Mouse (Mus musculus) liver, adult (tissue): ENCODE data around the gene Capn5.
A peak's percentile ranks its signal among the peaks of the same experiment; 100 is the strongest.

ENCODE experiments used
- GATA4 ChIP-seq: IDR thresholded peaks from 2 replicates; pipeline ENCODE4 v1.6.1; 2014; ENCODE audit warnings: mild to moderate bottlenecking, low read length; ENCODE audit not compliant: insufficient replicate concordance

Capn5 gene

DNA sequence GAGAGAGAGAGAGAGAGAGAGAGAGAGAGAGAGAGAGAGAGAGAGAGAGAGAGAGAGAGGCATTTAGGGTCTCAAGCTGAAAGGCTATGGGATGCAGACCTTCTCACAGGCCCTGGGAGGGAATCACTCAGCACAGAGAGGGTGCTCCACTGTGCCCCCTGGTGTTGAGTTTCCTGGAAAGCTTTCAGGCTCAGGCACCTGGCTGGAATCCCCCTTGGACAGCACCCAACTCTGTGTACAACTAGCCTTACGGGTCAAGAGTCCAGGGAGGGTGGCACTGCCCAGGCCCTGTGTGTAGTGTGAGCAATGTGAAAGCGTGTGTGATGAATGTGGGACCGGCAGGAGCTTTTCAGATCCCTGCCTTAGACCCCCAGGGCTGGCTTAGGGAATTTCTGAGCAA lies 36.9 kb downstream of the Capn5 start:
- TF ChIP-seq GATA4: no peak

DNA sequence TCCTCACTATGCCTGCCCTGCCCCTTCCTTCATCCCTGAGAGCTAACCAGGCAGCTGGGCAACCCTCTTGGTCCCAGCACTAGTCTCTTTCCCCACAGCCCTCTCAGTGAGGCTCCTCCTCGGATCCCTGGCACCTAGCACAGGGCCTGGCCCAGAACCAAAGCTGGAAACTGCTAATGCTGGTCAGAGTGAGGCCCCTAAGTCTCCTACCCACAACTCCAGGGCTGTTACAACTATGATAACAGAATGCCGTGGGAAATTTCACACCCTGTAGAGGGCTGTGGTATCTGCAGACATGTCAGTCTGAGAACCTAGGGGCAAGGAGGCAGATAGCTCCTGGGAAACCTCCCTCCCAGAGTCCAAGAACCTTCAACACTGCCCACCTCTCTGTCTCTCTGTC lies 37.5 kb downstream of the Capn5 start:
- TF ChIP-seq GATA4: no peak

DNA sequence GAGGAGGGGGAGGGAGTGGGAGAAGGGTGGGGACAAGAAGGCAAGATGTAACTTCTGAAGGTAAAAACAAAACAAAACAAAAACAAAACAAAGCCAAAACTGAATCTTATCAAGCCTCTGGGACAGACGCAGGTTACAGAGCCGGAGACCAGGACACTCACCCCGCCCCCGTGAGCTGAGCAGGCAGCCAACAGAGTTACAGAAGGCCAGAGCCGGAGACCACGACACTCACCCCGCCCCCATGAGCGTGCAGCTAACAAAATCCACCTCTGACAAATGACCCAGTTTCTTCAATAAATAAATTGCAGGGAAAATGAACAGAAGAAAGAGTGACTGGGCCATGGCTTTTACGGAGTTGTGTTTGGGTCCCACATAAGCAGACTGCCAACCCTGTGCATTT lies 38.9 kb downstream of the Capn5 start:
- TF ChIP-seq GATA4: no peak

DNA sequence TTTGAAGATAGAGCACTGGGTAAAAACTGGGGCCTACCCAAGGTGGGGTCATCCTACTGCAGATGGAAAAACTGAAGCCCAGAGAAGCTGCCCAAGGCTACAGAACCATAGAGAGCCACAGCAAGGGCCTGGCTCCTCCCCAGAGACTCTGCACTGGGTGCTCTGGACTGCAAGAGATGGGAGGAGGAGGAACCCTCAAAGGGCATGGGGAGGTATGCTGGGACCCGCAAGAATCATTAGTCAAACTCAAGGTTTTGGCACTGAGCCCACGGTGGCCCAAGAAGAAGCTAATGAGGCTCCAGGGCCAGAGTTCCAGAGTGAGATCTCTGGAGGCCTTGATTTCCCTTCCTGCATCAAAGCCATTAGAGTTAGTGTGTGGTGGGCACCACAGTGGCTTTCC lies 40.1 kb downstream of the Capn5 start:
- TF ChIP-seq GATA4: no peak

DNA sequence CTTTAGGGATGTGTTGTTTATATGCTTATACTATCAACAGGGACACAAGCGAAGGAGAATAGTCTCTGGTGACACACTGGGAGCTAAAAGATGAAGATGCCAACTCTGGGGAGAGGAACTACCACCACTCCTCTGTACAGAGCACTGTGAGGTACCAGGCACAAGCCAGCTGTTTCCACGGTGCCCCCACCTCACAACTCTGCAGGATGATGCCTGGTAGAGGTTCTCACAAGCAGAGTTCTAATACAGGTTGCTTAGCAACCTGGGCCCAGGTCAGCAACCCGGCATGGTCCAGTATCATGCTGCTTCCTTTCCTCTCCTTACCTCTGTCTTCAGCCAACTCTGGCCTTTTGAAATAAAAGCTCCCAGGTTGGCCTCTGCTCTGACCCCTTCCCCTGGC lies 40.5 kb downstream of the Capn5 start:
- no peak for TF ChIP-seq GATA4

DNA sequence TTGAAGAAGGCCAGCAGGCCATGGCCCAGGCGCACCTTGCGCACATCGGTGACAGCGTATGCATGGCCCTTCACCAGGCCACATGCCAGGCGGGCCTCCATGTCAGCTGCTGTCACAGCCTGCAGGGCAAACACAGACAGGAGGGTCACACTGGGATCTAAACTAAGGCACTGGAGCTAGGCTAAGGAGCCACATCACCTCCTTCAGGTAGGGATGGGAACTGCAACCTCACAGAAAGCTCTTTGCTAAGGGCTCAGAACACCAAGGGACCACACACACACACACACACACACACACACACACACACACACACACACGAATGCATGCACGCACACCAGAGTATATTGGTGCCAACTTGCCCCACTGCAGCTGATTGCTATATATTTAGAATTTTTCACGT lies 46.3 kb downstream of the Capn5 start:
- TF ChIP-seq GATA4: no peak

DNA sequence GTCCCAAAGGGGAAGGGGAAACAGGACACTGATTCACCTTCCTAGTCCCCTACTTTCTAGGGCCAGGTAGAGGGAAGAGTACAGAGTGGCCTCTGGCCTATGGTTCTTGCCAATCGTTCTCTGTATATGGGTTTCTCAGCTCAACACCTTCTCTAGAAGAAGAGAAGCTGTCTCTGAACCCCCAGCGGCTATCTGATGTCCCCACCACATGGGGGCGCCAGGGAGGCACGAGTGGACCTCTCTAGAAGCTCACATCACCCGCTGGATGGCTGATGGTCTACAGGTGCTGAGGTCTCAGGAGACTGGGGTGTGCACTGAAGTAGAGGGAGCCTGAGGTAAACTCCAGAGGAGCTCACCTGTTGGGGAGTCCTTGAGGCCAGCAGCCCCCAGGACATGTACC lies 52.6 kb downstream of the Capn5 start:
- TF ChIP-seq GATA4: no peak

DNA sequence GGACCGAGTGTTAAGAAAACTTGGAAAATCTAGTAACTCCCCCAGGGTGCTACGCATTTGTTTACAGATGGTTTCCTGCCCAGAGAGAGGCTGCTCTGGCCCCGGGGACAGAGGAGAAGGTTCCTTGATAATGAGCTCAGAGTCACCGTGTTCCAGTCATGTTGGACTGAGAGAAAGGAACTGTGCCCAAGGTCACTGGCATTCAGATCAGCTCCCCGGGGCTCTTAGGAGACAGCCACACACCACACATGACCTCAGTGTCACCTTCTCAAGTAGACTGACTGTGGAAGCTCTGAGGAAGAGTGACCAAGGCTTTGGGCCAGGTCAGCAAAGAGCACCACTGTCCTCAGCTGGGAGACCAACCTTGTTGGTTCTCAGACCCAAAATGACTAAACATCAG lies 53.4 kb downstream of the Capn5 start:
- TF ChIP-seq GATA4: peak; percentile 9; the same call in 1 of the 2 replicates

DNA sequence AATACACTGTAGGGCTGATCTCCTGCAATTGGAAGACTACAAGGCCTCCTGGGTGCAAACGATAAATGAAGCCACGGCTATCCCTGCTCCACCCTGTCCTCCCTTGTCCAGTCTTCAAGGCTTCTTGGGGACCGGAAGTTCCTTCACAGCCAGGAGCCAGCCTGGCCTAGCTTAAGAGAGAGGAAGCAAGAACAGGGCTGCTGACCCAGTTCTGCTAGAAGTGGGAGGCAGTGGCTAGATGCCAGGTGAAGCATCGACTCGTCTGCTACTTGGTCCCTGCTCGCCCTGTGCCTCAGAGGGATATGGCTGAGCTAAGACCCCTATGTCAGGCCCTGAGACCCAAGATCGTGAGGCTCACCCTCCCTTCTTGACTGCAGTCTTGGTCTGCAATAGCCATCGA lies 56.4 kb downstream of the Capn5 start:
- TF ChIP-seq GATA4: no peak

DNA sequence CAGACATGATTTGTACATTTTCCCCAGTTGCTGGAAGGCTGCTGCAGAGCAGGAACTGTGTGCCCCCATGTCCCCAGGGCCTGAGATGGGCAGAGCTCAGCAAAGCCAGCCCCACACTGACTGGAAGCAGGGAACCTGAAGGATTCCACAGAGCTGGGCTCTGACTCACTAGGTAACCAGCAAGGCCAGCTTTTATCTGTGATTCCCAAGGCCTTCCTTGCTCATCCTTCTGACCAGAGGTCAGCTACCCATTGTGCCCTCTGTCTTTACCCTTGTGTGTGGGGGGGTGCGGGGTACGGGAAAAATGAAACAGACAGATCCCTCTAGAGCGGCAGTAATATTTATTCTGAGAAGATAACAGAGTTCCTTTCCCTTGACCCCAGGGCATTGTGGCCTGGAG lies 56.8 kb downstream of the Capn5 start:
- peak; percentile 17; the same call in 1 of the 2 replicates for TF ChIP-seq GATA4

DNA sequence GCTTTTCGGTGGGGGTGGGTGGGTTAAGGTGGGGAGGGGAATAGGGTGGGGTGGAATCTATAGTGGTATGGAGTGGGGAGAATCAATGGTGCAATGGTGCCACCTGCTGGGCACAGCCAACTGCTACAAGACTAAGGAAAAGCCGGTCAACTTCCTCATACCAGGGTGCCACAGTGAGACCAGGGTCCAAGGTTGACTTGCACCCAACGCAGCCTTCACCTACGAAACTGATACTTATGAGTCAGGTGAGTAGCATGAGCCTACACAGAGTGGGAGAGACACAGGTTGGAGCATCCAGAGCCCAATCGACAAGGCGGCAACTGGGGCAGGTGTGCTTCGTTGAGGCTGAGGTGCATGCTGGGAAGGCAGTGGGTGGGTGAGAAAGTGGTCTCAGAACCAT lies 57.7 kb downstream of the Capn5 start:
- no peak for TF ChIP-seq GATA4

DNA sequence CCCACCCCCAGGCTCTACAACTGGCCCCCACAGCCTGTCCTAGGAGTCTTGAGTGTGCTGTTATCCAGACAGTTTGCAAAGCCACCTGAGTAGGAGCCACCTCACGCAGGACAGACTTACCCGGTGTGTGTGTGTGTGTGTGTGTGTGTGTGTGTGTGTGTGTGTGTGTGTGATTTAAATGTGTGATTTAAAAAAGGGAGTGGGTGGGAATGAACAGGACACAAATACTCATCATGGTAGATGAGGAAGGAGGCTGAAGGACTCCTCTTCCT lies 58.2 kb downstream of the Capn5 start:
- no peak for TF ChIP-seq GATA4

DNA sequence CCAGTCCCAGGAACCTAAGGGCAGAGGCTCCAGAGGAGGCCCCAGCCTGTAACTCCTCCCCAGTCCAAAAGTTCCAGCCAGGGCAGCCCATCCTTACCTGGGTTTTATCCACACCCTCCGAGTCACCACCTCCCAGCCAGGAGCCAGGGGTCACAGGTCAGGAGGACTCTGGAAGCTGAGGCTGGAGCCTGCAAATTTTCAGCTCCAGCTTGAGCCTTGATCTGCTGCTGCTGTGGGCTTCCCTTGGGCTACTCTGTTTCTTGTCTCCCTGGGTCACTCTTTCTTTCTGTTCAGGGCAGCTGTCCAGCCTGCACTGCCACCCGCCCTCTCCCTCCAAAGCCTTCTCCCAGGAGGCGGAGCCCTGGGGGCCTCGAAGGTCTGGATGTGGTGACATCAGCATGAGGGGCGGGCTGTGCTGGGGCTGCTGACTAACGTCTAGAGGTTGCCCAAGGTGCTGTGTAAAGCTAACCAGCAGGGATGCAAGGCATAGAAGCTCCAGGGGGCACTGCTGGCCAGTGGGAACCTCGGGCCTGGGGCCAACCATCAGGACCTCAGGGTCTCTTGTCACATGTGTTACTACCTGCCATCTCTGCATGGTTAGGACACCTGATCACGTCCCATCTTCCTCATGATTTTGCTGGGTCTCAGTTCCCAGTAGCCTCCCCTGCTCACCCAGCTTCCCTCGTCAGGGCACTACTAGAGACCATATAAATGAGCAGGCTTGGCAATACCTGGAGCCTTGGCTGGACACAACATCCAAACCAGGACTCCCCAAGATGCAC lies 58.7 kb downstream of the Capn5 start, which contains the start of gene Myo7a:
Myo7a (minus strand) TSS at position 346 of the 782 bp plus-strand sequence.
- TF ChIP-seq GATA4: no peak

DNA sequence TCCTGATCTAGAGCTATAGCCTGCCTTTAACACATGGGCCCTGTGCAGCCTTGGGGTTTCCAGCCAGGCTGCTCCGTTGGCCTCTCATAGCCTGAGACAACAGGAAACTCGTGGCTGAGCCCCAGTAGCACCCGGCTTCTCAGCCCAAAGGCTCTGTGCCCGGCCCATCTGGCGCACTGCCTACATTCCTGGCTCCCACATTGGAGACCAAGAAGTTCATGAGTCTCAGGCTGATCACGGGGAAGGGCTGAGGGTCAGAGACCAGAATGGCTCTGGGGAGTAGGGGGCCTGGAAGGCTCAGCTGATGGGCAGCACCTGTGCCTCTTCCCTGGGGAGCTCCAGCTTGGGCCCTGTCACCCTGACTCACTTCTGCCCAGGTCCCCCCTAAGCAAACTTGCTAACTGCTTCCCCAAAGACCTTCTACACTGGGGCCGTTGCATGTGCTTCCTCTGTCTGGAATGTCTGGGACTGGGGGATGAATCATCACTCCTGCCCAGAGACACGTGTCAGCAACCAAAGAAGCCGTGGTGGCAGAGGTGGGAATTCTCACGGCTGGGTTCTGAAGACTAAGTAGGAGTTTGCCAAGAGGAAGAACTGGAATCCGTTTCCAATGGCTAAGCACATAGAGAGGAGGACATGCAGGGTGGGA lies 60.9 kb downstream of the Capn5 start:
- TF ChIP-seq GATA4: no peak

DNA sequence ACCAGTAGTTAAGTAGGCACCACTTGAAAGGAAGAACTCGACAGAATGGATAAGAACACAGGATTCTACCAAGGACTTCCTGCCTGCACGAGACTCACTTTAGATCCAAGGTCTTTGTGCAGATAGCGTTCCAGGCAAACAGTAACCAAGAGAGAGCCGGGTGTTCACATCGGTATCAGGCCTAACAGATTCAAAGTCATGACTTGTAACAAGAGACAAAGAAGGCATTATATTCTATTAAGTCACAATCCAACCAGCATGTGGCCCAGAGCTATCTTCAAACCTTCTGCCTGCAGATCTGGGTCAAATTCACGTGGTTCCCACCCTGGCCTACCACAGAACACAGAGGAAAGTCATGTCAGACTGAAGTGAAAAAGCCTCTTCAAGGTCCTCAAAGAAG lies 63.4 kb downstream of the Capn5 start:
- TF ChIP-seq GATA4: no peak

DNA sequence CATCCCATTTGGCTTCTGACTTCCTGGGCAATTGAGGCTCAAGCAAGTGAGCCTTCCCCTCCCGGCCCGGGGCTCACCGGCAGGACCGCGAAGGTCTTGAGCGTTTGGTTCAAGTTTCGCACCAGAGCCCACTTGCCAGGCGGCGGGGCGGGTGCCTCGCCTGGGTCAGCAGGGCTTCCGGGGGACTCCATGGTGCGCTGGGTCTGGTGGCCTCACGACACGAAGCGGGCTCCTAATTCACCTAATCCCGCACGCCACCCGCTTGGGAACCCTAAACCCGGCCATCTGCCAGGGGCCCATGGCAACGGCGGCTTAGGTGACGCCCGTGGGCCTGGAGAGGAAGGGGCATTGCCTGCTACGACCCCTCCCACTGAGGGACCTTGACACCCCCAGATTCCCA lies 66.8 kb downstream of the Capn5 start:
- TF ChIP-seq GATA4: no peak

DNA sequence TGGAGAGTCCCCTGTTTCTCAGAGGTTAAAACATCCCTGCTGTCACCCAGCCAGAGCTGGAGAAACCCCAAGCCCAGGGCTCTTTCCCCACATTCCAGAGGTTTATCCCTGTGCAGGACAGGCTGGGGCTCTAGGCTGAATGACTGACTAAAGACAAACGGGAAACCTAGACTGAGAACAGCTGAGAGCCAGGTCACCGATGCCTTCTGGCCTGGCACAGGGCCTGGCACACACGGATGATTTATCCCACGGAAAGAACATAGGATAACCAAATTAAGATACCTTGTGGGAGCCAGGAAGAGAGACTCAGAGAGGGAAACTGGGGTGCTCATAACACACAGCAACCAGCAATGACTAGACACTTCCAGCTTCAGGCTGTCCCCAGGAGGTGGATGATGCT lies 68.3 kb downstream of the Capn5 start:
- no peak for TF ChIP-seq GATA4
